Mouse (Mus musculus) liver, postnatal 0 days (tissue): ENCODE results near the gene Sppl3. TPM values are rescaled to one million over a fixed set of nuclear protein-coding genes. Genes with fewer than 3 reads are reported as not detected.

Experiments used
- ATAC-seq: fragments of 200-750 bp; cut with Nextera tagmentation; 2 replicates; pipeline ENCODE4 v1.8.0; 2017; ENCODE audit warnings: mild to moderate bottlenecking, moderate library complexity
- DNase-seq: peaks from one replicate; pipeline ENCODE4 v3.0.0-alpha.2; 2016
- H3K27ac ChIP-seq: fragments of 300-500 bp; sonication (generic); 2 replicates; pipeline ENCODE4 v1.5.1; 2014; ENCODE audit warnings: antibody characterized with exemption, moderate library complexity, mild to moderate bottlenecking, low read depth
- H3K27me3 ChIP-seq: fragments of 300-500 bp; sonication (generic); 2 replicates; pipeline ENCODE4 v1.6.1; 2014; ENCODE audit warnings: low read length, control low read depth, mixed read lengths; ENCODE audit not compliant: insufficient read depth
- H3K36me3 ChIP-seq: fragments of 300-500 bp; sonication (generic); replicated peaks from 2 replicates; pipeline ENCODE4 v1.6.1; 2014; ENCODE audit warnings: mild to moderate bottlenecking, control low read depth, low read length, moderate library complexity, mixed read lengths; ENCODE audit not compliant: insufficient read depth
- H3K4me1 ChIP-seq: fragments of 300-500 bp; sonication (generic); 2 replicates; pipeline ENCODE4 v1.6.1; 2014; ENCODE audit warnings: antibody characterized with exemption, mild to moderate bottlenecking, control low read depth; ENCODE audit not compliant: insufficient read depth
- H3K4me2 ChIP-seq: fragments of 300-500 bp; sonication (generic); 2 replicates; pipeline ENCODE4 v1.6.1; 2014; ENCODE audit warnings: low read depth, mild to moderate bottlenecking, low read length, moderate library complexity, mixed read lengths
- H3K4me3 ChIP-seq: fragments of 300-500 bp; sonication (generic); 2 replicates; pipeline ENCODE4 v1.5.1; 2014; ENCODE audit warnings: low read depth, low read length
- H3K9ac ChIP-seq: fragments of 300-500 bp; sonication (generic); replicated peaks from 2 replicates; pipeline ENCODE4 v1.6.1; 2014; ENCODE audit warnings: mild to moderate bottlenecking, moderate library complexity
- H3K9me3 ChIP-seq: fragments of 300-500 bp; sonication (generic); 2 replicates; pipeline ENCODE4 v1.6.1; 2016; ENCODE audit warnings: mild to moderate bottlenecking, control low read depth, low read length, mixed read lengths
- CTCF ChIP-seq: sonication (generic); IDR thresholded peaks from 2 replicates; pipeline ENCODE4 v1.5.1; 2016; ENCODE audit warnings: antibody characterized with exemption, low read depth
- EP300 ChIP-seq: IDR thresholded peaks from 2 replicates; pipeline ENCODE4 v1.6.1; 2016; ENCODE audit warnings: antibody characterized with exemption, low read depth, mild to moderate bottlenecking
- WGBS: fragments of 180-500 bp; shearing (Covaris S2); extraction: QIAGEN DNeasy Blood & Tissue Kit; methylation state at CpG from one replicate; pipeline ENCODE4 v1.1.7; 2014; ENCODE audit not compliant: insufficient replicate concordance; 5-methylcytosine and 5-hydroxymethylcytosine counted together
- polyA plus RNA-seq: library from polyadenylated mRNA; unstranded; fragments of >200 nt; fragmentation: Nextera tagmentation; extraction: Ambion mirVana; gene quantifications from 2 replicates; pipeline ENCODE4 v1.2.1, GENCODE M21; 2015

Gene Sppl3
- polyA plus RNA-seq, 1 experiment from 2014 or later: 9.2 TPM

DNA sequence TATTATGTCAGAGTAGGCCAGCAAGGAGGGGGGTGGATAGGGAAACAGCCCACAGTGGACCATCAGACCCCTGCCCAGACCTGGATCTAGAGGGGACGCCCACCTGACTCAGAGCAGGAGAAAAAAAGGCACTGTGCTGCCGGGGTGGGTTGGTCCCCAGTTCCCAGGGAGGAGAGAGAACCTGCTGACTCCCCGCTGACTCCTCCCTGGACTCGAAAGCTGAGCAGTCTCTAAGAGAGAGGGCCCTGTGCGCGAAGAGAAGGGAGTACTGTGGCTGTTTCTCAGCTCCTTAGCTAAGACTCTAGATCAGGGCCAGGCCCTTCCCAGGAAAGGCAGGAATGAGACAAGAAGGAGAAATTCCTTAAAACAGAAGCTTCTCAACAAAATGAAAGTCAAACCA, 133.5 kb downstream of the Sppl3 start:
- Histone ChIP-seq H3K4me2 (no peak overlapping the region), H3K36me3 (peaks cover 34% of the 10 kb centered on the region), H3K27me3 (no peaks in the 10 kb centered on the region), H3K27ac (no peak overlapping the region), H3K4me1 (no peaks in the 10 kb centered on the region), H3K9ac (no peak overlapping the region), H3K4me3 (no peak overlapping the region), H3K9me3 (no peaks in the 10 kb centered on the region)
- TF ChIP-seq CTCF (no peak), EP300 (no peak)
- no peak for DNase-seq
- WGBS: 73% methylated on average over 6 of the region's 6 CpGs
- no peak for ATAC-seq

DNA sequence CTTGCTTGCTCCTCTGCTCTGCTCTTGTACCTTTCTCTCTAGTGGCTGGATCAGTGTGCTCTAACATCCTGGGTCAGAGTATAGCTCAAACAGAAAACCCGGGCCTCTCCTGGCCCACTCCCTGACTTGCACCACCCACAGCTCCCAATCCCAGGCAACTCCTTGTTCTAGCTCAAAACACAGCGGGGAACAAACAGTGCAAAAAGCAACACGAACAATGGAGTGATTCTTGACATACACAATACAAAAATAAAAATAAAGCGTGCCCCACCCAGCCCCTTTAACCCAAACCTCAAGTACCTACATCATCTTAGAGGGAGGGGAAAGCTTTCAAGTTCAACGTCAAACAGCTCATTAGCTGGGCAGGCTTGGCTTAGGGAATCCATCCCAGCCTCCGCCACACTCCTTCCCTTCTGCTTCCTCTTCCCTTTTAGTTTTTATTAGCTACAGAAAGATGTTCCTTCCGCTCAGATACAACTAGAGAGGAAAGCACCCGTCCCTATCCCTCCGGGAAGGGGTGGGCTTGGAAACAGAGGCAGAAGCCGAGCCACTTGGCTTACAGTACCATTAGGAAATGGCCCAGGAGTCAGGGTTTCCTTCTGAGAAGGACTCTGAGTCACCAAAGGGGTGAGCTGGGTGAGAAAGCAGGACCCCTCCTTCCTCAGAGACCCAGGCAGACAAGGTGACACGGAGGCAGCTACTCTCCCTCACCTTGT, 134.5 kb downstream of the Sppl3 start:
- 74% methylated on average over 11 of the region's 11 CpGs for WGBS
- ATAC-seq: no peak
- TF ChIP-seq EP300 (no peak), CTCF (no peak)
- Histone ChIP-seq H3K36me3 (peaks cover 39% of the 10 kb centered on the region), H3K4me1 (peaks cover under 1% of the 10 kb centered on the region; the same call in 1 of the 2 replicates), H3K27ac (no peak overlapping the region), H3K27me3 (no peaks in the 10 kb centered on the region), H3K9ac (no peak overlapping the region), H3K4me3 (no peak overlapping the region), H3K4me2 (no peak overlapping the region), H3K9me3 (no peaks in the 10 kb centered on the region)
- no peak for DNase-seq

DNA sequence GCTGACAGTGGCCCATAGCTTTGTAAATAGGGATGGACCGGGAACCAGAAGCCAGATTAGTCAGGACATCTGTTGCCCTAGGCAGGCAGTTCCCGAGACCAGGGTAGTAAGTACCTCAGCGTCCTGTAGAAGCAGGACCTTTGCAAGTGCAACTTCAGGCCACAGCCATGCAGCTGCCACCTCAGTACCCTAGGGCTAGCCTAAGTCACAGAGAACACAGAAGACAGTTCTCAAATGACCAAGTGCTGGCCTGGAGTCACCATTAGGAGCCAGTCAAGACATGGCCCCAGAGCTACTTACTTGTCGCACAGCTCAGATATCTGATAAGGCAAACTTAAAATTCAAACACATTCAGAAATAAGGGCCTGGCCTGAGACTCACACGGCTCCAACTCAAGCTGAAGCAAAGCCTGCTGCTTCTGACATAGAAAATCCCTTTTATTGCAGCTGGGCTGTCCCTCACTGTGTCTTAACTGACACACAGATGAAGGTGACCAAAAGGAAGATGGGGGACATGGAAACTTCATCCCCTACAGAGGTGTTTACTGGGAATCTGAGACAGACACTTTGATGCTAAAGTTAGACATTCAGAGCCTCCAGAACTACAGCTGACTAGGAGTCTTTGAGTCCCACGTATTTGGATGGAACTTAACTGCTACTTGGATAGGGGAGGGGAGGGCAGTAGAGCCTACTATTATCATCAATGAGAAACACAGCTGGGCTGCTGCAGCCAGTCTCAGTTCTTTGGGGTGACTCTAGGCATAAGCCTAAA, 135.2 kb downstream of the Sppl3 start:
- no peak for DNase-seq
- TF ChIP-seq EP300 (no peak), CTCF (no peak)
- H3K27ac ChIP-seq: no peak overlapping the region
- H3K36me3 ChIP-seq: peaks cover 46% of the 10 kb centered on the region
- ATAC-seq: no peak
- no peak overlapping the region for H3K9ac ChIP-seq
- WGBS: 80% methylated on average over 6 of the region's 6 CpGs
- no peaks in the 10 kb centered on the region for H3K9me3 ChIP-seq
- H3K27me3 ChIP-seq: no peaks in the 10 kb centered on the region
- H3K4me2 ChIP-seq: no peak overlapping the region
- H3K4me3 ChIP-seq: no peak overlapping the region
- H3K4me1 ChIP-seq: peaks cover 7% of the 10 kb centered on the region; the same call in 1 of the 2 replicates

- H3K9me3 ChIP-seq: no peaks in the 10 kb centered on the region
- peaks cover 46% of the 10 kb centered on the region for H3K36me3 ChIP-seq
- H3K4me2 ChIP-seq: no peak overlapping the region
- H3K4me1 ChIP-seq: peaks cover 7% of the 10 kb centered on the region; the same call in 1 of the 2 replicates
- H3K27me3 ChIP-seq: no peaks in the 10 kb centered on the region
- H3K9ac ChIP-seq: no peak overlapping the region
- no peak overlapping the region for H3K4me3 ChIP-seq
- H3K27ac ChIP-seq: no peak overlapping the region
- no peak for DNase-seq
- TF ChIP-seq EP300 (no peak), CTCF (no peak)
- no peak for ATAC-seq
Observed at GRCm38 (mm10) chr5:115146747-115147130, 135.8 kb downstream of the Sppl3 start.

GRCm38 (mm10) chr5:115147388-115147787, 136.5 kb downstream of the Sppl3 start:
- Histone ChIP-seq H3K27me3 (no peaks in the 10 kb centered on the region), H3K9me3 (no peaks in the 10 kb centered on the region), H3K4me1 (peaks cover 12% of the 10 kb centered on the region; the same call in 1 of the 2 replicates), H3K4me2 (no peak overlapping the region), H3K36me3 (peaks cover 46% of the 10 kb centered on the region), H3K4me3 (no peak overlapping the region), H3K9ac (no peak overlapping the region), H3K27ac (no peak overlapping the region)
- TF ChIP-seq EP300 (no peak), CTCF (no peak)
- WGBS: 81% methylated on average over 3 of the region's 3 CpGs
- DNase-seq (no peak), ATAC-seq (no peak)

DNA sequence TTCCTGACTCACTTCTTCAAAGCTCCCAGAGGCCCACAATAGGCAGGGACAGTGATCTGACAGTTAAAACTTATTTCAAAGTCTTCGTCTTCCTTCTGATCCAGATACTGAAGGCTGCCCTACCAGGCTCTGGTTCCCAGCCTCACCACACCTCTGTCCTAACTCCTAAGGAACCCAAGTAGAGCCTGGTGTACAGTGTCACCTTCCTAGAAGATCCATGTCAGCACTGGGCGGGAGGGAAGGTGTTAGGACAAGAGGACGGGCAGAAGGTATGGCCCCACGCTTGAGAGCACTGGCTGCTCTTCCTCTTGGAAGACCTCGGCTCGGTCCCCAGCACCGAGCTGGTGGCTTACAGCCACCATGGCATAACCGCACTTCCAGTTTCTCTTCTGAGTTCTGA, 137.4 kb downstream of the Sppl3 start:
- TF ChIP-seq CTCF: no peak
- no peak overlapping the region for H3K4me3 ChIP-seq
- 88% methylated on average over 8 of the region's 8 CpGs for WGBS
- H3K36me3 ChIP-seq: peaks cover 46% of the 10 kb centered on the region
- peaks cover 22% of the 10 kb centered on the region for H3K4me1 ChIP-seq
- DNase-seq: no peak
- H3K27me3 ChIP-seq: no peaks in the 10 kb centered on the region
- H3K9ac ChIP-seq: no peak overlapping the region; the same call in 1 of the 2 replicates
- H3K9me3 ChIP-seq: no peaks in the 10 kb centered on the region
- no peak for ATAC-seq
- no peak overlapping the region for H3K4me2 ChIP-seq
- no peak overlapping the region for H3K27ac ChIP-seq

Other genes starting within 250 kb of the Sppl3 start
- gene Ankrd13a, start 236.5 kb upstream of the Sppl3 start, polyA plus RNA-seq: 26.7 TPM in 2 replicates
- gene Git2, start 235.6 kb upstream of the Sppl3 start, polyA plus RNA-seq: 10.5 and 11.1 TPM in 2 replicates
- gene 1500011B03Rik, start 187.7 kb upstream of the Sppl3 start, polyA plus RNA-seq: 31.2 and 32.5 TPM in 2 replicates
- not detected in 2 replicates for gene 4930519G04Rik, start 157.5 kb upstream of the Sppl3 start, polyA plus RNA-seq
- not detected in 2 replicates for gene Gm9936, start 152.5 kb upstream of the Sppl3 start, polyA plus RNA-seq
- gene Oasl2, start 114.2 kb upstream of the Sppl3 start, polyA plus RNA-seq: 7.8 and 10.1 TPM in 2 replicates
- 2.2 TPM in 2 replicates for gene Oasl1, start 87.9 kb upstream of the Sppl3 start, polyA plus RNA-seq
- 10.4 and 15.3 TPM in 2 replicates for gene 2210016L21Rik, start 69.0 kb upstream of the Sppl3 start, polyA plus RNA-seq
- gene Hnf1a, start 40.0 kb upstream of the Sppl3 start, polyA plus RNA-seq: 5.6 and 7.0 TPM in 2 replicates
- 6.0 and 6.6 TPM in 2 replicates for gene Gm10401, start 87.2 kb downstream of the Sppl3 start, polyA plus RNA-seq
- gene Acads, start 108.2 kb downstream of the Sppl3 start, polyA plus RNA-seq: 87.9 and 93.4 TPM in 2 replicates
- gene Unc119b, start 123.8 kb downstream of the Sppl3 start, polyA plus RNA-seq: 6.9 and 8.0 TPM in 2 replicates
- 8.2 and 10.1 TPM in 2 replicates for gene Mlec, start 147.0 kb downstream of the Sppl3 start, polyA plus RNA-seq
- gene Cabp1, start 183.2 kb downstream of the Sppl3 start, polyA plus RNA-seq: not detected in 2 replicates
- 58.7 and 61.8 TPM in 2 replicates for gene Pop5, start 224.7 kb downstream of the Sppl3 start, polyA plus RNA-seq